Mouse (Mus musculus) stomach, embryonic 14.5 days (tissue): ENCODE measurements around the gene Oser1. TPM values are rescaled to one million over a fixed set of nuclear protein-coding genes. Genes with fewer than 3 reads are reported as not detected.

ENCODE experiments used
- ATAC-seq: fragments of 200-750 bp; cut with Nextera tagmentation; 2 replicates; pipeline ENCODE4 v1.8.0; 2017; ENCODE audit warnings: low read depth, moderate TSS enrichment; ENCODE audit not compliant: insufficient number of reproducible peaks, insufficient read depth, low FRiP score
- H3K27ac ChIP-seq: fragments of 300-500 bp; sonication (generic); 2 replicates; pipeline ENCODE4 v1.5.1; 2014; ENCODE audit warnings: mild to moderate bottlenecking, low read length, moderate library complexity, mixed read lengths
- H3K27me3 ChIP-seq: fragments of 300-500 bp; sonication (generic); 2 replicates; pipeline ENCODE4 v1.6.1; 2014; ENCODE audit warnings: low read length, control low read depth, mixed read lengths; ENCODE audit not compliant: control insufficient read depth, insufficient read depth
- H3K36me3 ChIP-seq: fragments of 300-500 bp; sonication (generic); 2 replicates; pipeline ENCODE4 v1.6.1; 2014; ENCODE audit warnings: mild to moderate bottlenecking, control low read depth, low read length, moderate library complexity, mixed read lengths; ENCODE audit not compliant: control insufficient read depth, insufficient read depth
- H3K4me1 ChIP-seq: fragments of 300-500 bp; sonication (generic); 2 replicates; pipeline ENCODE4 v1.6.1; 2014; ENCODE audit warnings: low read length, control low read depth, mixed read lengths; ENCODE audit not compliant: control insufficient read depth, insufficient read depth
- H3K4me2 ChIP-seq: fragments of 300-500 bp; sonication (generic); replicated peaks from 2 replicates; pipeline ENCODE4 v1.6.1; 2014; ENCODE audit warnings: low read depth, low read length, control low read depth
- H3K4me3 ChIP-seq: fragments of 300-500 bp; sonication (generic); 2 replicates; pipeline ENCODE4 v1.5.1; 2014; ENCODE audit warnings: low read depth, low read length, control low read depth
- H3K9ac ChIP-seq: fragments of 300-500 bp; sonication (generic); replicated peaks from 2 replicates; pipeline ENCODE4 v1.6.1; 2014; ENCODE audit warnings: low read depth, mild to moderate bottlenecking, control low read depth, low read length, moderate library complexity, mixed read lengths
- H3K9me3 ChIP-seq: fragments of 300-500 bp; sonication (generic); 2 replicates; pipeline ENCODE4 v1.6.1; 2016; ENCODE audit warnings: low read depth, low read length, control low read depth; ENCODE audit not compliant: control insufficient read depth
- WGBS: fragments of 180-500 bp; shearing (Covaris S2); extraction: QIAGEN DNeasy Blood & Tissue Kit; methylation state at CpG from one replicate; pipeline ENCODE4 v1.1.7; 2014; 5-methylcytosine and 5-hydroxymethylcytosine counted together
- polyA plus RNA-seq: library from polyadenylated mRNA; unstranded; fragments of >200 nt; fragmentation: Nextera tagmentation; extraction: Ambion mirVana; gene quantifications from 2 replicates; pipeline ENCODE4 v1.2.1, GENCODE M21; 2014

The Oser1 gene
- polyA plus RNA-seq, 1 experiment from 2014 or later, result 84.9 TPM

GRCm38 (mm10) chr2:163358662-163359061, 65.8 kb downstream of the Oser1 start:
- no peak for ATAC-seq
- no peak overlapping the region for H3K4me2 ChIP-seq
- H3K4me1 ChIP-seq, result peaks cover 8% of the 10 kb centered on the region; the same call in 1 of the 2 replicates
- no peaks in the 10 kb centered on the region for H3K36me3 ChIP-seq
- no peaks in the 10 kb centered on the region for H3K9me3 ChIP-seq
- no peak overlapping the region for H3K27ac ChIP-seq
- H3K4me3 ChIP-seq, result no peak overlapping the region
- WGBS, result 65% methylated on average over 5 of the region's 5 CpGs
- no peaks in the 10 kb centered on the region for H3K27me3 ChIP-seq
- H3K9ac ChIP-seq, result no peak overlapping the region

GRCm38 (mm10) chr2:163356113-163356840, 68.2 kb downstream of the Oser1 start:
- no peak overlapping the region for H3K4me3 ChIP-seq
- no peak overlapping the region for H3K9ac ChIP-seq
- 80% methylated on average over 12 of the region's 12 CpGs for WGBS
- no peak overlapping the region for H3K27ac ChIP-seq
- no peaks in the 10 kb centered on the region; the same call in 1 of the 2 replicates for H3K9me3 ChIP-seq
- H3K4me2 ChIP-seq, result no peak overlapping the region
- no peaks in the 10 kb centered on the region for H3K27me3 ChIP-seq
- H3K36me3 ChIP-seq, result no peaks in the 10 kb centered on the region
- no peak for ATAC-seq
- peaks cover 7% of the 10 kb centered on the region; the same call in 1 of the 2 replicates for H3K4me1 ChIP-seq

Other genes with a start within 250 kb of the Oser1 start
- gene Tox2, start 221.6 kb downstream of the Oser1 start, polyA plus RNA-seq, result 5.6 and 7.1 TPM in 2 replicates
- 6.5 and 6.7 TPM in 2 replicates for gene Jph2, start 26.7 kb downstream of the Oser1 start, polyA plus RNA-seq
- 5.3 and 8.4 TPM in 2 replicates for gene Gdap1l1, start 13.8 kb upstream of the Oser1 start, polyA plus RNA-seq
- gene Fitm2, start 47.9 kb upstream of the Oser1 start, polyA plus RNA-seq, result 8.5 and 11.0 TPM in 2 replicates
- gene R3hdml, start 67.6 kb upstream of the Oser1 start, polyA plus RNA-seq, result not detected in 2 replicates
- 18.7 and 18.9 TPM in 2 replicates for gene Hnf4a, start 82.1 kb upstream of the Oser1 start, polyA plus RNA-seq
- gene Ttpal, start 177.6 kb upstream of the Oser1 start, polyA plus RNA-seq, result 37.3 and 39.6 TPM in 2 replicates
- 46.2 and 52.7 TPM in 2 replicates for gene Serinc3, start 220.4 kb upstream of the Oser1 start, polyA plus RNA-seq
- 105 and 110 TPM in 2 replicates for gene Pkig, start 233.7 kb upstream of the Oser1 start, polyA plus RNA-seq